Mouse (Mus musculus) embryonic fibroblast, embryonic 13.5 days (primary cell): ENCODE results near the gene Krt35.

Experiments
- CTCF ChIP-seq: IDR thresholded peaks from 2 replicates; pipeline ENCODE4 v1.5.1; 2011; ENCODE audit warnings: mild to moderate bottlenecking, control low read depth, low read length, moderate library complexity, borderline replicate concordance; ENCODE audit not compliant: insufficient read depth
- POLR2A ChIP-seq: IDR thresholded peaks from 2 replicates; pipeline ENCODE4 v1.6.1; 2011; ENCODE audit warnings: low read depth, mild to moderate bottlenecking, control low read depth, low read length, moderate library complexity

GRCm38 (mm10) chr11:100124901-100125300 lies 28.9 kb upstream of the Krt35 start:
- no peak for TF ChIP-seq POLR2A
- no peak for TF ChIP-seq CTCF
